Mouse (Mus musculus) R1 (cell line): ENCODE results near the gene Actb.
A peak's percentile ranks its signal among the peaks of the same experiment; 100 is the strongest.

Experiments used
- DNase-seq: peaks from one replicate; pipeline ENCODE4 v3.0.0-alpha.2; 2018; ENCODE audit warnings: low read depth, low spot score

The Actb gene

GRCm38 (mm10) chr5:142922251-142922650 lies 15.7 kb upstream of the Actb start:
- no peak for DNase-seq

GRCm38 (mm10) chr5:142921074-142921459 lies 14.5 kb upstream of the Actb start:
- DNase-seq, result no peak

GRCm38 (mm10) chr5:142920311-142921073 lies 13.9 kb upstream of the Actb start:
- peak; percentile 96 for DNase-seq

GRCm38 (mm10) chr5:142917402-142917801 lies 10.8 kb upstream of the Actb start:
- DNase-seq, result peak; percentile 47

GRCm38 (mm10) chr5:142916593-142916992 lies 10.0 kb upstream of the Actb start:
- no peak for DNase-seq

GRCm38 (mm10) chr5:142915231-142915630 lies 8.7 kb upstream of the Actb start:
- no peak for DNase-seq

GRCm38 (mm10) chr5:142912739-142913138 lies 6.2 kb upstream of the Actb start:
- DNase-seq, result no peak

GRCm38 (mm10) chr5:142912320-142912719 lies 5.8 kb upstream of the Actb start:
- DNase-seq, result no peak

- DNase-seq, result peak; percentile 84
Measured at GRCm38 (mm10) chr5:142911629-142912028, 5.1 kb upstream of the Actb start.

- peak; percentile 52 for DNase-seq
Measured at GRCm38 (mm10) chr5:142909576-142910278, 3.2 kb upstream of the Actb start.

- no peak for DNase-seq
Measured at GRCm38 (mm10) chr5:142908941-142909575, 2.5 kb upstream of the Actb start.

GRCm38 (mm10) chr5:142907803-142908559 lies 1.4 kb upstream of the Actb start:
- DNase-seq, result no peak

- DNase-seq, result peak; percentile 61
Measured at GRCm38 (mm10) chr5:142907048-142907802, 671 bp upstream of the Actb start.

- peak; percentile 96 for DNase-seq
Measured at GRCm38 (mm10) chr5:142905725-142906531, 626 bp downstream of the Actb start.

GRCm38 (mm10) chr5:142905038-142905695 lies 1.4 kb downstream of the Actb start:
- peak; percentile 55 for DNase-seq

- DNase-seq, result no peak
Measured at GRCm38 (mm10) chr5:142904208-142905037, 2.1 kb downstream of the Actb start.

GRCm38 (mm10) chr5:142903470-142904207 lies 2.9 kb downstream of the Actb start:
- peak; percentile 73 for DNase-seq
